Mouse (Mus musculus) forebrain, embryonic 14.5 days (tissue): ENCODE data around the gene Gm39566. TPM values are rescaled to one million over a fixed set of nuclear protein-coding genes. Genes with fewer than 3 reads are reported as not detected.
A peak's percentile ranks its signal among the peaks of the same experiment; 100 is the strongest.

ENCODE experiments used
- ATAC-seq: fragments of 200-750 bp; cut with Nextera tagmentation; 2 replicates; pipeline ENCODE4 v1.8.0; 2017; ENCODE audit warnings: mild to moderate bottlenecking, moderate library complexity
- DNase-seq: peaks from one replicate; pipeline ENCODE4 v3.0.0-alpha.2; 2015; ENCODE audit warnings: low spot score
- H3K27ac ChIP-seq: fragments of 300-500 bp; sonication (generic); 2 replicates; pipeline ENCODE4 v1.5.1; 2014; ENCODE audit warnings: low read depth, mild to moderate bottlenecking, control low read depth, low read length, moderate library complexity
- H3K27me3 ChIP-seq: fragments of 300-500 bp; sonication (generic); replicated peaks from 2 replicates; pipeline ENCODE4 v1.6.1; 2014; ENCODE audit warnings: low read length, control low read depth, mixed read lengths; ENCODE audit not compliant: control insufficient read depth, insufficient read depth
- H3K36me3 ChIP-seq: fragments of 300-500 bp; sonication (generic); 2 replicates; pipeline ENCODE4 v1.6.1; 2014; ENCODE audit warnings: low read length, control low read depth; ENCODE audit not compliant: control insufficient read depth, insufficient read depth
- H3K4me1 ChIP-seq: fragments of 300-500 bp; sonication (generic); 2 replicates; pipeline ENCODE4 v1.6.1; 2014; ENCODE audit warnings: antibody characterized with exemption, low read length, control low read depth; ENCODE audit not compliant: control insufficient read depth, insufficient read depth
- H3K4me2 ChIP-seq: fragments of 300-500 bp; sonication (generic); 2 replicates; pipeline ENCODE4 v1.6.1; 2014; ENCODE audit warnings: mild to moderate bottlenecking, control low read depth, low read length
- H3K4me3 ChIP-seq: fragments of 300-500 bp; sonication (generic); 2 replicates; pipeline ENCODE4 v1.5.1; 2014; ENCODE audit warnings: low read depth, low read length, control low read depth
- H3K9ac ChIP-seq: fragments of 300-500 bp; sonication (generic); 2 replicates; pipeline ENCODE4 v1.6.1; 2014; ENCODE audit warnings: mild to moderate bottlenecking, low read length, control low read depth, moderate library complexity
- H3K9me3 ChIP-seq: fragments of 300-500 bp; sonication (generic); replicated peaks from 2 replicates; pipeline ENCODE4 v1.6.1; 2016; ENCODE audit warnings: low read length, control low read depth, mixed read lengths; ENCODE audit not compliant: control insufficient read depth
- WGBS: fragments of 180-500 bp; shearing (Covaris S2); extraction: QIAGEN DNeasy Blood & Tissue Kit; methylation state at CpG from one replicate; pipeline ENCODE4 v1.1.7; 2014; 5-methylcytosine and 5-hydroxymethylcytosine counted together
- polyA plus RNA-seq: library from polyadenylated mRNA; unstranded; fragments of >200 nt; fragmentation: Nextera tagmentation; extraction: Ambion mirVana; gene quantifications from 2 replicates; pipeline ENCODE4 v1.2.1, GENCODE M21; 2014

The Gm39566 gene
- polyA plus RNA-seq, 1 experiment from 2014 or later = not detected

GRCm38 (mm10) chr11:69765221-69766125 is 49.6 kb downstream of the Gm39566 start, which contains the start of gene Zbtb4:
Gene Zbtb4, plus strand, starts transcription at chr11:69765912.
- Histone ChIP-seq H3K9ac (peak within 1 kb of the TSS; percentile 95), H3K36me3 (no peaks in the 10 kb centered on the region), H3K4me3 (peak within 1 kb of the TSS; percentile 78), H3K4me2 (peak within 1 kb of the TSS; percentile 52), H3K27me3 (no peaks in the 10 kb centered on the region), H3K27ac (peak within 1 kb of the TSS; percentile 85), H3K4me1 (peaks cover 10% of the 10 kb centered on the region; the same call in 1 of the 2 replicates), H3K9me3 (no peaks in the 10 kb centered on the region)
- peak; percentile 24 for DNase-seq
- ATAC-seq = peak; percentile 71
- WGBS = 23% methylated on average over 36 of the region's 55 CpGs

DNA sequence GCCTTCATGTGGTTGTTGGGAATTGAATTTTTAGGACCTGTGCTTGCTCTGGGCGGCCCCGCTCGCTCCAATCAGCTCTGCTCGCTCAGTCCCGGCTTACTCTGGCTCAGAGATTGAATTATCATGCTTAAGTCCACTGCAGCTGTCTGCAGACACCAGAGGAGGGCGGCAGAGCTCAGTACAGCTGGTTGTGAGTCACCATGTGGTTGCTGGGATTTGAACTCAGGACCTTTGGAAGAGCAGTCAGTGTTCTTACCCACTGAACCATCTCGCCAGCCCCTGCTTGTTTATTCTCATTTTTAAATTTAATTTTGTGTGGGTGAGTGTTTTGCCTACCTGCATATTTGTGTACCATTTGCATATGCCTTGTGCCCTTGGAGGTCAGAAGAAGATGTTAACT is 51.5 kb downstream of the Gm39566 start:
- no peaks in the 10 kb centered on the region for H3K9me3 ChIP-seq
- H3K36me3 ChIP-seq = no peaks in the 10 kb centered on the region
- WGBS = 58% methylated on average over 7 of the region's 7 CpGs
- H3K9ac ChIP-seq = no peak overlapping the region
- DNase-seq (no peak), ATAC-seq (no peak)
- no peak overlapping the region for H3K27ac ChIP-seq
- H3K4me1 ChIP-seq = peaks cover 18% of the 10 kb centered on the region
- no peak overlapping the region for H3K4me2 ChIP-seq
- H3K27me3 ChIP-seq = no peaks in the 10 kb centered on the region
- no peak overlapping the region for H3K4me3 ChIP-seq

DNA sequence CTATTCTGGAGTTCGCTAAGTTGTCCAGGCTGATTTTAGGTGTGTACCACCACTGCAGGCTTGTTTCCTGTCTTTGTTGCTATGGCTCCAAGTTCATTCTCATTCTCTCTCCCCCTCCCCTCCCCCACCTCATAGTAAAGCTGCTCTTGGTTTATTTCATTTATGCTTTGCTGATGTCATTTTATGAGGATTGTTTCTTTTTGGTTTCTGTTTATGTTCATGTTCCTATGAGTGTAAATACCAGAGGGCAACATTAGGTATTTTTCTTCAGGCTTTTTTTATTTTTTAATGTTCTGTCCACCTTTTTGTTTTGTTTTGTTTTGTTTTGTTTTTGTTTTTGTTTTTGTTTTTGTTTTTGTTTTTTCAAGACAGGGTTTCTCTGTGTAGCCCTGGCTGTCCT is 53.2 kb downstream of the Gm39566 start, which contains the start of gene Slc35g3:
TSS of gene Slc35g3 (minus strand) at position 101 of the 400 bp plus-strand sequence.
- no peak within 1 kb of the TSS for H3K4me2 ChIP-seq
- no peaks in the 10 kb centered on the region for H3K9me3 ChIP-seq
- H3K27me3 ChIP-seq = no peaks in the 10 kb centered on the region
- DNase-seq (no peak), ATAC-seq (no peak)
- no peaks in the 10 kb centered on the region for H3K36me3 ChIP-seq
- no peak within 1 kb of the TSS for H3K27ac ChIP-seq
- no peak within 1 kb of the TSS for H3K4me3 ChIP-seq
- H3K9ac ChIP-seq = no peak within 1 kb of the TSS
- H3K4me1 ChIP-seq = peaks cover 21% of the 10 kb centered on the region
- 75% methylated on average over 1 of the region's 1 CpGs for WGBS

Other genes starting within 250 kb of the Gm39566 start
- 24.6 and 29.3 TPM in 2 replicates for gene Wrap53, start 235.0 kb downstream of the Gm39566 start, polyA plus RNA-seq
- gene Trp53, start 234.9 kb downstream of the Gm39566 start, polyA plus RNA-seq = 111 and 113 TPM in 2 replicates
- gene Atp1b2, start 209.4 kb downstream of the Gm39566 start, polyA plus RNA-seq = 22.0 and 31.5 TPM in 2 replicates
- gene Shbg, start 197.4 kb downstream of the Gm39566 start, polyA plus RNA-seq = not detected in 2 replicates
- gene Sat2, start 193.3 kb downstream of the Gm39566 start, polyA plus RNA-seq = 17.6 and 18.2 TPM in 2 replicates
- 34.2 and 35.0 TPM in 2 replicates for gene Fxr2, start 182.3 kb downstream of the Gm39566 start, polyA plus RNA-seq
- gene Sox15, start 160.0 kb downstream of the Gm39566 start, polyA plus RNA-seq = not detected in 2 replicates
- 72.9 and 83.0 TPM in 2 replicates for gene Mpdu1, start 152.7 kb downstream of the Gm39566 start, polyA plus RNA-seq
- 8.2 and 9.6 TPM in 2 replicates for gene Cd68, start 149.1 kb downstream of the Gm39566 start, polyA plus RNA-seq
- gene Eif4a1, start 142.9 kb downstream of the Gm39566 start, polyA plus RNA-seq = 1,177 and 1,222 TPM in 2 replicates
- 81.8 and 88.2 TPM in 2 replicates for gene Senp3, start 133.2 kb downstream of the Gm39566 start, polyA plus RNA-seq
- 0.53 TPM in 1 of 2 replicates, not detected in the other for gene Tnfsf13, start 129.5 kb downstream of the Gm39566 start, polyA plus RNA-seq
- 2.2 and 2.7 TPM in 2 replicates for gene Tnfsf12, start 119.4 kb downstream of the Gm39566 start, polyA plus RNA-seq
- gene Tnfsfm13, start 119.2 kb downstream of the Gm39566 start, polyA plus RNA-seq = 1.5 and 1.6 TPM in 2 replicates
- 21.1 and 21.3 TPM in 2 replicates for gene Polr2a, start 56.7 kb downstream of the Gm39566 start, polyA plus RNA-seq
- gene Slc35g3, start 53.3 kb downstream of the Gm39566 start, polyA plus RNA-seq = 0.56 TPM in 1 of 2 replicates, not detected in the other
- gene Zbtb4, start 49.4 kb downstream of the Gm39566 start, polyA plus RNA-seq = 2.1 and 2.8 TPM in 2 replicates
- 0.68 and 1.4 TPM in 2 replicates for gene Chrnb1, start 19.4 kb downstream of the Gm39566 start, polyA plus RNA-seq
- 2.9 and 3.0 TPM in 2 replicates for gene Fgf11, start 13.4 kb downstream of the Gm39566 start, polyA plus RNA-seq
- gene Tmem102, start 9.7 kb downstream of the Gm39566 start, polyA plus RNA-seq = 0.15 and 0.52 TPM in 2 replicates
- not detected in 2 replicates for gene Spem2, start 3.2 kb upstream of the Gm39566 start, polyA plus RNA-seq
- 0.39 TPM in 1 of 2 replicates, not detected in the other for gene Spem1, start 6.9 kb upstream of the Gm39566 start, polyA plus RNA-seq
- gene Nlgn2, start 22.5 kb upstream of the Gm39566 start, polyA plus RNA-seq = 15.7 and 18.4 TPM in 2 replicates
- 307 and 386 TPM in 2 replicates for gene Tmem256, start 23.2 kb upstream of the Gm39566 start, polyA plus RNA-seq
- 44.3 and 49.0 TPM in 2 replicates for gene Plscr3, start 31.1 kb upstream of the Gm39566 start, polyA plus RNA-seq
- gene Tnk1, start 43.4 kb upstream of the Gm39566 start, polyA plus RNA-seq = 0.32 TPM in 1 of 2 replicates, not detected in the other
- not detected in 2 replicates for gene Tmem95, start 62.7 kb upstream of the Gm39566 start, polyA plus RNA-seq
- 1.1 and 1.2 TPM in 2 replicates for gene Kctd11, start 66.1 kb upstream of the Gm39566 start, polyA plus RNA-seq
- 0.10 and 0.17 TPM in 2 replicates for gene Acap1, start 80.2 kb upstream of the Gm39566 start, polyA plus RNA-seq
- gene 2810408A11Rik, start 85.7 kb upstream of the Gm39566 start, polyA plus RNA-seq = 15.0 and 18.6 TPM in 2 replicates
- 16.7 and 23.8 TPM in 2 replicates for gene Neurl4, start 85.8 kb upstream of the Gm39566 start, polyA plus RNA-seq
- 62.9 and 67.8 TPM in 2 replicates for gene Gps2, start 98.6 kb upstream of the Gm39566 start, polyA plus RNA-seq
- gene Eif5a, start 106.7 kb upstream of the Gm39566 start, polyA plus RNA-seq = 1,251 and 1,277 TPM in 2 replicates
- 3.9 and 4.0 TPM in 2 replicates for gene Ybx2, start 120.5 kb upstream of the Gm39566 start, polyA plus RNA-seq
- gene Slc2a4, start 132.9 kb upstream of the Gm39566 start, polyA plus RNA-seq = 5.5 and 6.7 TPM in 2 replicates
- gene Cldn7, start 149.5 kb upstream of the Gm39566 start, polyA plus RNA-seq = not detected in 2 replicates
- 24.0 and 26.1 TPM in 2 replicates for gene Ctdnep1, start 165.9 kb upstream of the Gm39566 start, polyA plus RNA-seq
- 189 and 203 TPM in 2 replicates for gene Elp5, start 167.2 kb upstream of the Gm39566 start, polyA plus RNA-seq
- gene Gabarap, start 175.8 kb upstream of the Gm39566 start, polyA plus RNA-seq = 701 and 779 TPM in 2 replicates
- gene Phf23, start 180.5 kb upstream of the Gm39566 start, polyA plus RNA-seq = 49.4 and 49.6 TPM in 2 replicates
- gene Dvl2, start 185.3 kb upstream of the Gm39566 start, polyA plus RNA-seq = 19.7 and 25.7 TPM in 2 replicates
- 53.3 and 58.4 TPM in 2 replicates for gene Acadvl, start 200.1 kb upstream of the Gm39566 start, polyA plus RNA-seq
- 19.3 and 21.0 TPM in 2 replicates for gene Dlg4, start 201.6 kb upstream of the Gm39566 start, polyA plus RNA-seq
- 2.0 and 2.1 TPM in 2 replicates for gene Asgr1, start 238.8 kb upstream of the Gm39566 start, polyA plus RNA-seq